Mouse (Mus musculus): ENCODE data around the gene Chrm3.
A peak's percentile ranks its signal among the peaks of the same experiment; 100 is the strongest.
"Not testable (repeated sequence)": the region's sequence is repeated elsewhere in the genome, so short reads cannot be mapped to it uniquely, and the experiment has no call there.

Gene Chrm3

GRCm38 (mm10) chr13:10360777-10361176, at the start of gene Chrm3:
Gene Chrm3, minus strand, starts transcription at chr13:10360847.
- DNase-seq (ENCODE audit: inconsistent ontology term) = peak; percentile 81

GRCm38 (mm10) chr13:10394364-10394763, 33.7 kb upstream of the Chrm3 start:
- no peak for DNase-seq (ENCODE audit: inconsistent ontology term)

GRCm38 (mm10) chr13:10375487-10375886, 14.8 kb upstream of the Chrm3 start:
- not testable (repeated sequence) for DNase-seq (ENCODE audit: inconsistent ontology term)

GRCm38 (mm10) chr13:10360199-10360694, 400 bp downstream of the Chrm3 start:
- no peak for DNase-seq (ENCODE audit: inconsistent ontology term)

- DNase-seq (ENCODE audit: inconsistent ontology term) = peak; percentile 17
Measured at GRCm38 (mm10) chr13:10359516-10360198, 990 bp downstream of the Chrm3 start.

- no peak for DNase-seq (ENCODE audit: inconsistent ontology term)
Measured at GRCm38 (mm10) chr13:10355796-10356195, 4.9 kb downstream of the Chrm3 start.

GRCm38 (mm10) chr13:10354885-10355575, 5.6 kb downstream of the Chrm3 start:
- DNase-seq (ENCODE audit: inconsistent ontology term) = no peak

- no peak for DNase-seq (ENCODE audit: inconsistent ontology term)
Measured at GRCm38 (mm10) chr13:10352141-10352540, 8.5 kb downstream of the Chrm3 start.

- no peak for DNase-seq (ENCODE audit: inconsistent ontology term)
Measured at GRCm38 (mm10) chr13:10344362-10344761, 16.3 kb downstream of the Chrm3 start.

- no peak for DNase-seq (ENCODE audit: inconsistent ontology term)
Measured at GRCm38 (mm10) chr13:10335558-10335957, 25.1 kb downstream of the Chrm3 start.

- no peak for DNase-seq (ENCODE audit: inconsistent ontology term)
Measured at GRCm38 (mm10) chr13:10332762-10333161, 27.9 kb downstream of the Chrm3 start.

GRCm38 (mm10) chr13:10309811-10310210, 50.8 kb downstream of the Chrm3 start:
- DNase-seq (ENCODE audit: inconsistent ontology term) = peak; percentile 91

- DNase-seq (ENCODE audit: inconsistent ontology term) = no peak
Measured at GRCm38 (mm10) chr13:10295160-10295559, 65.5 kb downstream of the Chrm3 start.

GRCm38 (mm10) chr13:10284331-10284730, 76.3 kb downstream of the Chrm3 start:
- DNase-seq (ENCODE audit: inconsistent ontology term) = no peak

- DNase-seq (ENCODE audit: inconsistent ontology term) = no peak
Measured at GRCm38 (mm10) chr13:10274907-10275306, 85.7 kb downstream of the Chrm3 start.

- DNase-seq (ENCODE audit: inconsistent ontology term) = no peak
Measured at GRCm38 (mm10) chr13:10263784-10264183, 96.9 kb downstream of the Chrm3 start.

- DNase-seq (ENCODE audit: inconsistent ontology term) = no peak
Measured at GRCm38 (mm10) chr13:10253049-10253448, 107.6 kb downstream of the Chrm3 start.

GRCm38 (mm10) chr13:10251499-10252179, 109.0 kb downstream of the Chrm3 start:
- no peak for DNase-seq (ENCODE audit: inconsistent ontology term)

GRCm38 (mm10) chr13:10244243-10244998, 116.2 kb downstream of the Chrm3 start:
- no peak for DNase-seq (ENCODE audit: inconsistent ontology term)

GRCm38 (mm10) chr13:10240238-10240637, 120.4 kb downstream of the Chrm3 start:
- no peak for DNase-seq (ENCODE audit: inconsistent ontology term)

- DNase-seq (ENCODE audit: inconsistent ontology term) = no peak
Measured at GRCm38 (mm10) chr13:10239825-10240224, 120.8 kb downstream of the Chrm3 start.

GRCm38 (mm10) chr13:10237616-10238015, 123.0 kb downstream of the Chrm3 start:
- DNase-seq (ENCODE audit: inconsistent ontology term) = no peak

Measured in Muller cell, postnatal 12 days (primary cell).